Mouse (Mus musculus) Patski (cell line): ENCODE measurements around the gene Ring1. TPM values are rescaled to one million over a fixed set of nuclear protein-coding genes. Genes with fewer than 3 reads are reported as not detected.

ENCODE experiments used
- ATAC-seq: fragments of 100-300 bp; one replicate; pipeline ENCODE4 v1.8.0; 2021
- CTCF ChIA-PET: fragments of 350-600 bp; sonication (Branson Sonifier 250); formaldehyde crosslinking; loops from one replicate; lab custom pipeline; 2022; ENCODE audit warnings: inconsistent platforms; lab: Charles Lee
- POLR2A ChIA-PET: fragments of 350-600 bp; sonication (Branson Sonifier 250); formaldehyde crosslinking; loops from one replicate; lab custom pipeline; 2022; ENCODE audit warnings: antibody characterized with exemption, inconsistent platforms; lab: Charles Lee
- DNase-seq: peaks from one replicate; pipeline ENCODE4 v3.0.0-alpha.2; 2011; ENCODE audit warnings: low read depth, low spot score
- H3K27me3 ChIP-seq: fragments of 371-371 bp; one replicate; pipeline ENCODE4 v1.5.1; 2021
- CTCF ChIP-seq: fragments of 100-300 bp; IDR thresholded peaks from one replicate; pipeline ENCODE4 v1.5.1; 2021
- in situ Hi-C: fragments of 300-500 bp; cut with MboI; formaldehyde crosslinking; loops from 3 replicates; pipeline ENCODE4 v1.11.1; 2018; ENCODE audit warnings: low pct_unique_long_range_greater_than_20kb, mixed read lengths
- polyA plus RNA-seq: library from polyadenylated mRNA; unstranded; gene quantifications from one replicate; pipeline ENCODE4 v1.2.3, GENCODE M21; 2021

The Ring1 gene
- polyA plus RNA-seq, 1 experiment from 2014 or later, result 31.1 TPM

GRCm38 (mm10) chr17:34028501-34029149, 4.1 kb upstream of the Ring1 start:
- CTCF ChIA-PET, result no interaction called here
- DNase-seq (no peak), ATAC-seq (no peak)
- H3K27me3 ChIP-seq, result no peaks in the 10 kb centered on the region
- POLR2A ChIA-PET, result no interaction called here
- no peak for TF ChIP-seq CTCF
- in situ Hi-C loops, result no loop called here

GRCm38 (mm10) chr17:34027656-34028223, 3.3 kb upstream of the Ring1 start, which contains the start of gene H2-Ke6:
H2-Ke6 (minus strand) TSS chr17:34028060.
- no peak for DNase-seq
- peak; percentile 55 for ATAC-seq
- ChIA-PET POLR2A (no interaction called here), CTCF (no interaction called here)
- TF ChIP-seq CTCF, result no peak
- in situ Hi-C loops, result no loop called here
- no peaks in the 10 kb centered on the region for H3K27me3 ChIP-seq

- no peak for DNase-seq
- CTCF ChIA-PET, result no interaction called here
- POLR2A ChIA-PET, result no interaction called here
- no peaks in the 10 kb centered on the region for H3K27me3 ChIP-seq
- no peak for ATAC-seq
- no peak for TF ChIP-seq CTCF
- in situ Hi-C loops, result no loop called here
Observed at GRCm38 (mm10) chr17:34026917-34027655, 2.6 kb upstream of the Ring1 start.

- no peaks in the 10 kb centered on the region for H3K27me3 ChIP-seq
- ATAC-seq (no peak), DNase-seq (no peak)
- no peak for TF ChIP-seq CTCF
- ChIA-PET CTCF (no interaction called here), POLR2A (no interaction called here)
- in situ Hi-C loops, result no loop called here
Observed at GRCm38 (mm10) chr17:34026221-34026620, 1.7 kb upstream of the Ring1 start.

GRCm38 (mm10) chr17:34025756-34026151, 1.3 kb upstream of the Ring1 start:
- DNase-seq (no peak), ATAC-seq (no peak)
- CTCF ChIA-PET, result no interaction called here
- POLR2A ChIA-PET, result no interaction called here
- in situ Hi-C loops, result no loop called here
- TF ChIP-seq CTCF, result no peak
- no peaks in the 10 kb centered on the region for H3K27me3 ChIP-seq

GRCm38 (mm10) chr17:34024861-34025755, 628 bp upstream of the Ring1 start:
- in situ Hi-C loops, result no loop called here
- CTCF ChIA-PET, result no interaction called here
- no peaks in the 10 kb centered on the region for H3K27me3 ChIP-seq
- POLR2A ChIA-PET, result no interaction called here
- DNase-seq, result no peak
- ATAC-seq, result peak; percentile 13
- TF ChIP-seq CTCF, result no peak

GRCm38 (mm10) chr17:34023678-34024077, 802 bp downstream of the Ring1 start:
- in situ Hi-C loops, result no loop called here
- H3K27me3 ChIP-seq, result no peaks in the 10 kb centered on the region
- DNase-seq (no peak), ATAC-seq (no peak)
- POLR2A ChIA-PET, result interaction anchor here (1.0 to 1.3 kb wide), 2 partner anchors 11 to 92 kb away, joined by 3 to 4 read pairs; no protein-coding TSS in a partner anchor
- CTCF ChIA-PET, result no interaction called here
- TF ChIP-seq CTCF, result no peak

- DNase-seq (no peak), ATAC-seq (no peak)
- no peak for TF ChIP-seq CTCF
- POLR2A ChIA-PET, result interaction anchor here (1.0 to 1.3 kb wide), 3 partner anchors 9 to 92 kb away, joined by 3 to 5 read pairs (median 4); partner anchors contain the start of genes Rxrb and Slc39a7
- in situ Hi-C loops, result no loop called here
- no peaks in the 10 kb centered on the region for H3K27me3 ChIP-seq
- CTCF ChIA-PET, result interaction anchor here (1.0 kb wide), 1 partner anchor 9 kb away, joined by 3 read pairs; the partner anchor contains the start of genes Rxrb and Slc39a7
Observed at GRCm38 (mm10) chr17:34022987-34023386, 1.5 kb downstream of the Ring1 start.

- no peak for ATAC-seq
- H3K27me3 ChIP-seq, result no peaks in the 10 kb centered on the region
- no peak for TF ChIP-seq CTCF
- POLR2A ChIA-PET, result interaction anchor here (1.3 kb wide), 1 partner anchor 10 kb away, joined by 5 read pairs; the partner anchor contains the start of genes Rxrb and Slc39a7
- CTCF ChIA-PET, result interaction anchor here (1.0 kb wide), 1 partner anchor 9 kb away, joined by 3 read pairs; the partner anchor contains the start of genes Rxrb and Slc39a7
- in situ Hi-C loops, result no loop called here
- no peak for DNase-seq
Observed at GRCm38 (mm10) chr17:34022414-34022783, 2.1 kb downstream of the Ring1 start.
